Mouse (Mus musculus) limb, embryonic 10.5 days (tissue): Measurements from ENCODE around the gene Mrm2. TPM values are rescaled to one million over a fixed set of nuclear protein-coding genes. Genes with fewer than 3 reads are reported as not detected.
"Not testable (repeated sequence)": the region's sequence is repeated elsewhere in the genome, so short reads cannot be mapped to it uniquely, and the experiment has no call there.

Source experiments
- DNase-seq: peaks from one replicate; pipeline ENCODE4 v3.0.0-alpha.2; 2017; ENCODE audit warnings: low spot score
- H3K27ac ChIP-seq: fragments of 300-500 bp; sonication (generic); 2 replicates; pipeline ENCODE4 v1.5.1; 2016; ENCODE audit warnings: mild to moderate bottlenecking
- H3K27me3 ChIP-seq: fragments of 300-500 bp; sonication (generic); 2 replicates; pipeline ENCODE4 v1.6.1; 2016; ENCODE audit warnings: low read depth, mild to moderate bottlenecking; ENCODE audit not compliant: poor library complexity, severe bottlenecking
- H3K36me3 ChIP-seq: fragments of 300-500 bp; sonication (generic); 2 replicates; pipeline ENCODE4 v1.6.1; 2016; ENCODE audit warnings: mild to moderate bottlenecking, moderate library complexity
- H3K4me1 ChIP-seq: fragments of 300-500 bp; sonication (generic); 2 replicates; pipeline ENCODE4 v1.6.1; 2016
- H3K4me3 ChIP-seq: fragments of 300-500 bp; sonication (generic); 2 replicates; pipeline ENCODE4 v1.5.1; 2016; ENCODE audit warnings: mild to moderate bottlenecking, moderate library complexity
- H3K9me3 ChIP-seq: fragments of 300-500 bp; sonication (generic); replicated peaks from 2 replicates; pipeline ENCODE4 v1.6.1; 2016; ENCODE audit warnings: mild to moderate bottlenecking
- WGBS: fragments of 180-500 bp; shearing (Covaris S2); methylation state at CpG from one replicate; pipeline ENCODE4 v1.1.7; 2016; 5-methylcytosine and 5-hydroxymethylcytosine counted together
- polyA plus RNA-seq: library from polyadenylated mRNA; unstranded; fragments of >200 nt; fragmentation: Nextera tagmentation; extraction: Ambion mirVana; gene quantifications from 2 replicates; pipeline ENCODE4 v1.2.1, GENCODE M21; 2016

Mrm2 gene
- polyA plus RNA-seq: 22.2 and 24.1 TPM in 2 replicates

DNA sequence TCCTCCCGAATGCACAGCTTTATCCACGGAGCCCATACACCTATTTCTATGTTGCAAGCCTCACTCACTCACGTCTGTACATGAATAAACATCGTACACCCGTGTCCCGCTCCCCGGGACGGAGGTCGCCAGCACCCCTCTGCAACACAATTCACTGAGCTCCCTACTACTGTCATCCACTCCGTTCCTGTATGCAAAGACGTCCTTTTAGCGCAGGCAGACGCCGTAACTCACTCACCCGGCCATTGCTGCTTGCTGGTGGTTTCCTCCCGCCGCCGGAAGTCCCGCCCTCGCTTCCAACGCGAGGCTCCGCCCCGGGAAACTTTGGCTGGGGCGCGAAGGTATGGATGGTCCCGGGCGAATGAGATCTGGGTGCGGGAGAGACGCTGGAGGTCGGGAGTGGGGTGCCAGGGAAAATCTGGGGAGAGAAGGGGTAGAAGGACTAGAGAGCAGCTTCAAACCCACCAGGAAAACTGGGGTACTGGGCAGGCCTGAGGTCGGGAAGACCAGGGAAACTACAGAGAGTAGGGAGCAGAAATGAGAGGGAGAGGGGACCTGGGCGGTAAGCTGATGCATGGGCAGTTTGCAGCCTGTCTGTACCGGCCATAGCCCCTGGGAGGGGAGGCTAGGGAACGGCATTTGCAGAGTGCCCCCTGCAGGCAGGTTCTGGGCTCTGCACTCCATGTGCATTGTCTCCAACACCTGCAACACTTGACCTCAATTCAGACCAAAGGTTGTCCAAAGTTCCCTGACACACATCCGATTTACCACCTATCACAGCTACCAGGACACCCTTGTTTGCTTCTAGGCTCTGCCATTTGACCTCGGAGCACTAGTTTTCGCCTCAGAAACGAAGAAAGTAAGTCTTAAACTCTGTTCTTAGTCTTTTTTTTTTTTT lies at the start of gene Mrm2:
Gene Mrm2 (minus strand): TSS at position 284 of the 898 bp plus-strand sequence.
- Histone ChIP-seq H3K9me3 (no peaks in the 10 kb centered on the region), H3K27me3 (no peaks in the 10 kb centered on the region), H3K4me3 (peak within 1 kb of the TSS; percentile 75), H3K27ac (peak within 1 kb of the TSS; percentile 92), H3K4me1 (peaks cover 18% of the 10 kb centered on the region), H3K36me3 (peaks cover 50% of the 10 kb centered on the region)
- under 1% methylated on average over 39 of the region's 39 CpGs for WGBS
- peak; percentile 93 for DNase-seq

DNA sequence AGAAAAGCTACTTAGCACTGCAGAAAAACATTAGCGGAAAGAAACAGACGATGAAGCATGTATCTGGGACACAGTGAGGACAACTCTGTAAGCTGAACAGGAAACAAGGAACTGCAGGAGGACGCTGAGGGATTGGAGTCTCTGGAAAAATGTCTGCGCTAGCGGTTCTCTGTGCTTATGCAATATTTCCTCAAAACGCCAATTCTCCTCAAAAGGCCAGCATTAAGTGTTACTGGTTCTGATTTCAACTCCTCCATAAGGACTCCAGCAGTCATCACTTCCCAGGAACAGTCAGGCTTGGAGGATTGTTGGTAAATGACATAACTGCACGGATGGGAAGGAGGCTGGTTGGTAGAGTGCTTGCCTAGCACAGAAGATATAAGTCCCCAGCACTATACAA lies 49.5 kb upstream of the Mrm2 start:
- H3K27me3 ChIP-seq: no peaks in the 10 kb centered on the region
- H3K4me3 ChIP-seq: no peak overlapping the region
- peaks cover 10% of the 10 kb centered on the region; the same call in 1 of the 2 replicates for H3K36me3 ChIP-seq
- H3K4me1 ChIP-seq: peaks cover 14% of the 10 kb centered on the region
- no peak for DNase-seq
- H3K9me3 ChIP-seq: no peaks in the 10 kb centered on the region
- no peak overlapping the region for H3K27ac ChIP-seq
- 92% methylated on average over 7 of the region's 7 CpGs for WGBS

DNA sequence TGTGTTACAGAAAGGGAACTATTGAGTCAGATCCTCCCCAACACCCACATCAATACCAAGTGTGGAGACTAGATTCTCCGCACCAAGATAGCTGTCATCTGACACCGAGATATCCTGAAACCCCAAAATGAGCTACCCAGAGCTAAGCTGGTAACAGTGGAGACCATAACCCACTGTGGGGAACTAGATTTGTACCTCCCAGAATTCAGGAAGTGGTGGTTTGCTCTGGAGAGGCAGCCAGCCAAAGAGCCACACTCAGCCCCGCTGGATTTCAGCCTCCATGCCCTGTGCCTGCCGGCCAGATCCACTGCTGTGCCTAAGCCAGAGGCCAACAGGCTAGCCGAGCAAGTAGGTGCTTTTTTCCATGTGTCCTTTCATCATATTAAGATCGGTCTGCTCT lies 47.6 kb upstream of the Mrm2 start:
- peaks cover 15% of the 10 kb centered on the region for H3K4me1 ChIP-seq
- H3K27me3 ChIP-seq: no peaks in the 10 kb centered on the region
- 82% methylated on average over 6 of the region's 6 CpGs for WGBS
- peaks cover 10% of the 10 kb centered on the region; the same call in 1 of the 2 replicates for H3K36me3 ChIP-seq
- H3K4me3 ChIP-seq: no peak overlapping the region
- 0 out of 2 replicates have a peak overlapping the region, but pooled peaks have one; percentile 4 for H3K27ac ChIP-seq
- no peaks in the 10 kb centered on the region for H3K9me3 ChIP-seq
- DNase-seq: no peak

DNA sequence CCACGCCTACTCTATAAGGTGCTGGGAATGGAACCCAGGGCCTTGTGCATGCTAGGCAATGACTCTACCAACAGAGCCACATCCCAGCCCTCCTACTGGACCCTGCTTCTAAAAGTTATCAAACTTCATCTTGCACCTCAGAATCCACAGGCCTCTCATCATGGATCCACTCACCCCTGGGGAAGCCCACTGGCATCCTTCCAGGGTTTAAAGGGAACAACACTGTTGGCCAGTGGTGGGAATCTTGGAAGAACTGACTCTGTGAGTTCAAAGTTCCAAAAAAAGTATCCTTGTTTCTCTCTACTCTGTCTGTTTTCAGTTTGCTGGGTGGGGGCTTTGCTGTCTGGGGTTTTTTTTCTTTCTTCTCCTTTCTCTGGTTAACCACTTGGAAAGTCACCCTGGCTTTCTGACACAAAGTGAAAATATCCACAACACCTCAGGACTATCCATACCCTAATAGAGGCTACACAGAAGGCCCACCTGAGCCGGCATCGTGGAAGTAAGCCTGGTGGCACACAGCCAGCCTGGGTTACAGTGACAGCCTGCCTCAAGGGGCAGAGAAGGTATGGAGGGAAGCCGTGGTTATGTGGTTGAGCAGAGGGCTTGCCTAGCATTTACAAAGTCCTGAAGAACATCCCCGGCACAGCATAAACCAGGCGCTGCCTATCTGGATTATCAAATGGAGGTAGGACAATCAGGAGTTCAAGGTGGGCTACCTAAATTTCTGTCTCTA lies 46.6 kb upstream of the Mrm2 start:
- peaks cover 14% of the 10 kb centered on the region for H3K4me1 ChIP-seq
- no peak overlapping the region for H3K4me3 ChIP-seq
- H3K27me3 ChIP-seq: no peaks in the 10 kb centered on the region
- 95% methylated on average over 6 of the region's 6 CpGs for WGBS
- no peak overlapping the region for H3K27ac ChIP-seq
- no peak for DNase-seq
- H3K9me3 ChIP-seq: no peaks in the 10 kb centered on the region
- H3K36me3 ChIP-seq: peaks cover 10% of the 10 kb centered on the region; the same call in 1 of the 2 replicates

DNA sequence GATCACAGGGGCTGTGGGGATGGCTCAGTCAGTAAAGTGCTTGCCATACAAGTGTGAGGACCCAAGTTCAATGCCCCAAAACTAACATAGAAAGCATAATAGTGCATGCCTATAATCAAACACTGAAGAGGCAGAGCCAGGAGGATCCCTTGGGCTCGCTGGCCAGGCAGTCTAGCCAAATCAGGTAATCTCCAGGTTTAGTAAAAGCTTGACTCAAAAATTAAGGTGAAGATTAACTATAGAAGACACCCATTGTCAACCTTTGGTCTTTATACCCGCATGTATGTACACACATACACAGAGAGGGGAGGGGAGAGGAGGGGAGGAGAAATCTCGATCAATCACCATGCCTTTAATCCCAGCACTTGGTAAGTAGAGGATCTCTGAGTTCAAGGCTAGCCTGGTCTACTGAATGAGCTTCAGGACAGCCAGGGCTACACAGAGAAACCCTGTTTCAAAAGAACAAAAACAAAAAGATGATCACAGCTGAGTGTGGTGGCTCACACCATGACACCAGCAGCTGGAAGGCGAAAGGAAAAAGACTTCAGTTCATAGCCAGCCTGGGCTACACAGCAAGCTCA lies 43.6 kb upstream of the Mrm2 start:
- 92% methylated on average over 4 of the region's 4 CpGs for WGBS
- H3K36me3 ChIP-seq: peaks cover 7% of the 10 kb centered on the region; the same call in 1 of the 2 replicates
- DNase-seq: no peak

DNA sequence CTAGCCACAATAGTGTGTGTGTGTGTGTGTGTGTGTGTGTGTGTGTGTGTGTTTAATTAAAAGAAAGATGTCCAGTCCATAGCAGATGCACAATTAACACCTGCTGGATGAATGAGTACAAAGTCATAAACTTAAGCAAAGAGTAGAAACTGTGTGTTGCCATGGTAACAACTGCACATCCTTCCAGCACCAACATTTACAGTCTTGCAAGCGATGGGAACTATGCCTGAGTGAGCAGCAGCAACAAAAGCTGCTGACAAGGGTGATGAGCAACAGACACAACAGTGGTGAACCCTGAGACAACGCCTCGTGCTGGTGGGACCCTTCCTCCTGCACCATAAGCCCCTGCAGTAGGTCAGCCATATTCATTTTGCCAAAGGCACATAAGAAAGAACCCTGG lies 42.5 kb upstream of the Mrm2 start:
- 56% methylated on average over 3 of the region's 3 CpGs for WGBS
- Histone ChIP-seq H3K27ac (no peak overlapping the region), H3K36me3 (no peaks in the 10 kb centered on the region), H3K27me3 (no peaks in the 10 kb centered on the region), H3K4me3 (no peak overlapping the region), H3K9me3 (no peaks in the 10 kb centered on the region), H3K4me1 (peaks cover 24% of the 10 kb centered on the region)
- DNase-seq: no peak

More for the DNA sequence above, 43.6 kb upstream of the Mrm2 start:
- H3K9me3 ChIP-seq: no peaks in the 10 kb centered on the region
- H3K4me3 ChIP-seq: no peak overlapping the region
- H3K4me1 ChIP-seq: peaks cover 24% of the 10 kb centered on the region
- no peaks in the 10 kb centered on the region for H3K27me3 ChIP-seq
- no peak overlapping the region for H3K27ac ChIP-seq

DNA sequence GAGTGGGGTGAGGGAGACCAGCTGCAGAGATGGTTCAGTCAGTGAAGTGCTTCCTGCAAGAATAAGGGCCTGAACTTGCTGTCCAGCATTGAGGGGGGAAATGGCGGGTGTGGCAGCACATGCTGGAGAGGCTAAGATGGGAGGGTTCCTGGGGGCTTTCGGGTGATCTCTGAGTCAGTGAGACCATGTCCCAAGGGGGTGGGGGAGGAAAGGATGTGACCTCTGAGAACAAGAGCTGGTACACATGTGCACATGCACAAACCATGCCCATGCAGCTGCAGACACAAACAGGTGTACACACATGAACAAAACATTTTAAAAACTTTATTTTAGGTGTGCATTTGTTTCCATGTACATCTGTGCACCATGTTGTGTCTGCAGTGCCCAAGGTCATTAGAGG lies 42.0 kb upstream of the Mrm2 start:
- WGBS: 78% methylated on average over 2 of the region's 2 CpGs
- H3K4me3 ChIP-seq: no peak overlapping the region
- no peaks in the 10 kb centered on the region for H3K9me3 ChIP-seq
- H3K27ac ChIP-seq: no peak overlapping the region; the same call in 1 of the 2 replicates
- no peaks in the 10 kb centered on the region for H3K36me3 ChIP-seq
- no peaks in the 10 kb centered on the region for H3K27me3 ChIP-seq
- peaks cover 24% of the 10 kb centered on the region for H3K4me1 ChIP-seq
- no peak for DNase-seq

DNA sequence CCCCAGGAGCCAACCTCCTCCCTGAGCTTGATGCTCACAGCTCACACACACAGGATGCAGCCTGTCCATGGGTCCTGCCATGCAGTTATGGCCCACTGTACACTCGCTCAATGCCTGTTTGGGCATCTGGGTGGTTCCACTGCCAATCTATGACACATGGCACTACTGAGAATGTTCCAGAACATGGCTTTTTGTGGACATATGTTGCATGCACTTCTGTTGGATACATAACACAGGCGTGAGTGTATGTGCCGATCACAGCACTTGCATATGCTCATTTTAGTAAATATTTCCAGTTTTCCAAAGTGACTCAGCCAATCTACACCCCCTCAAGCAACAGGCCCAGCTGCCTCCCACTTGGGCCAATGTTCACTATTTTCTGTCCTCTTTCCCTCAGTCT lies 40.0 kb upstream of the Mrm2 start:
- no peak for DNase-seq
- no peak overlapping the region for H3K27ac ChIP-seq
- 97% methylated on average over 3 of the region's 3 CpGs for WGBS

DNA sequence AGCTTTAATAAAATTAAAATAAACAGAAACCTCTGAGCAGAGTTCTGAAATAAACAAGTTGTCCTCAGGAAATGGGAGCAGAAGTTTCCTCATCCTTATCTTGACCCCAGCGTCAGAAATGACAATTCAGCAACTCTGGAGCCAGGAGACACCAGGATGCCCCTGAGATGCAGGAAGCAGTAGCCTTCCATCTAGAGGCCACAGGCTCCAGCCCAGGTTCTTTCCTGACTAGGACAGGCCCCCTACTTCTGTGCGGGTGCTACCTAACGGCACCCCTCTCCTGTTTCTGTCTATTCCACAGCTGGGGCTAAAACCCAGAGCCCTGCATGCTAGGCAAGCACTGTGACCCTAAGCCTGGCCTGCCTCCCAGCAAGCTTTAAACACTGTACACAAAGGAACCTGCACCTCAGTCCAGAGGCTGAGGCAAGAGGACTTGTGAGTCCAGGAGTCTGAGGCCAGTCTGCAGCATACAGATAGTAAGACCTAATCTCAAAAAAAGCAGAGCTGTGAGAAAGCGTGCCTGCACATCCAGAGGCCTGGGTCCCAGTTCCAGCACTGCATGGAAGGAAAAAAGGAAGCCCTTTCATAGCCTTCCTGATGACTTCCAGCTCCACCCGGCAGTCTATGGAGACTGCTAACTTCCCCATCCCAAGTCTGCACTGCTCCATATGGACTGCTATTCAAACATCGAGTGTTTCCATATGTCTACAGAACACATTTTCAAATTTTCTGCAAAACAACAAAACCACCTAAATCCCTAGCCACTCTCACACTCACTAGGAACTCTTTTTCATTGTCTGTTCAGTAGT lies 39.0 kb upstream of the Mrm2 start:
- no peaks in the 10 kb centered on the region for H3K9me3 ChIP-seq
- peak overlapping the region; percentile 7; the same call in 1 of the 2 replicates for H3K27ac ChIP-seq
- peaks cover 24% of the 10 kb centered on the region for H3K4me1 ChIP-seq
- no peaks in the 10 kb centered on the region for H3K27me3 ChIP-seq
- no peak for DNase-seq
- no peak overlapping the region for H3K4me3 ChIP-seq
- 81% methylated on average over 6 of the region's 6 CpGs for WGBS
- H3K36me3 ChIP-seq: peaks cover 11% of the 10 kb centered on the region

More for the DNA sequence above, 40.0 kb upstream of the Mrm2 start:
- H3K27me3 ChIP-seq: no peaks in the 10 kb centered on the region
- H3K4me3 ChIP-seq: no peak overlapping the region
- no peaks in the 10 kb centered on the region for H3K9me3 ChIP-seq
- H3K4me1 ChIP-seq: peaks cover 24% of the 10 kb centered on the region
- H3K36me3 ChIP-seq: peaks cover 3% of the 10 kb centered on the region; the same call in 1 of the 2 replicates

DNA sequence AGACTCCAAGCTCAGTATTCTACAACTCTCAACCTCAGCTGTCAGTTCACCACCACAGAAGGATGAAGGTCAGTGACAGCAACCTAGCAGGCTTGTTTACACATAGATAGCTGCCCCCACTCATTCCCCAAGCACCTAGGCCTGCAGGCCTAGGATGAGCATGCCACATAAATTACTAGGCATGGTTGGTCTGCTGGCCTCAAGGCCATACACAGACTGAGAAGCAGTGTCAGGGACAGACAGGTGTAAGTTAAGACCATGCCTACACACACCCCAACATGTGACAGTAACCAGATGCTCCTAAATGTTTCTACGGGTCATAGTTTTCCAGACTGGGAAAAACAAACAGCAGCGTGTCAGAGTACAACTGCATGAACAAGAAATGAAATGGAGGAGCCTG lies 37.8 kb upstream of the Mrm2 start:
- Histone ChIP-seq H3K4me1 (peaks cover 24% of the 10 kb centered on the region), H3K9me3 (no peaks in the 10 kb centered on the region), H3K36me3 (peaks cover 18% of the 10 kb centered on the region), H3K27ac (no peak overlapping the region), H3K27me3 (no peaks in the 10 kb centered on the region), H3K4me3 (no peak overlapping the region)
- DNase-seq: no peak
- 90% methylated on average over 2 of the region's 2 CpGs for whole genome bisulfite sequencing

DNA sequence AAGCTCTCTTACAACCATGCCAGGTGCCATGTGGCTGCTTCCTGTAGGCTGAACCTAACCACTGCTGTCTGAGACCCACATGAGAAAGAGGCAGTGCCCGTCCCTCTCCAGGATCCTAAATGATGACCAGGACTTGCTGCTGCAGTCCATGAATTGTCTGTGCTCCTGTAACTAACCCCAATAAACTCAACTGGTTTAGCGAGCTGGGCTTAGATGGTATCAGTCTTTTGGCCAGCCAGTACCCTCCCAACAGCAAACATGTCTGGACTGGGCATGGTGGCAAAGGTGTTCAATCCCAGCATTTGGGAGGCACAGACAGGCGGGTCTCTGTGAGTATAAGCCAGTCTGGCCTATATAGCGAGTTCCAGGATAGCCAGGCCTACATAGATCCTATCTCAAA lies 37.2 kb upstream of the Mrm2 start:
- no peaks in the 10 kb centered on the region for H3K9me3 ChIP-seq
- H3K36me3 ChIP-seq: peaks cover 23% of the 10 kb centered on the region
- no peak for DNase-seq
- H3K4me3 ChIP-seq: no peak overlapping the region
- H3K4me1 ChIP-seq: peaks cover 19% of the 10 kb centered on the region
- H3K27ac ChIP-seq: no peak overlapping the region
- H3K27me3 ChIP-seq: no peaks in the 10 kb centered on the region
- 91% methylated on average over 4 of the region's 4 CpGs for WGBS

DNA sequence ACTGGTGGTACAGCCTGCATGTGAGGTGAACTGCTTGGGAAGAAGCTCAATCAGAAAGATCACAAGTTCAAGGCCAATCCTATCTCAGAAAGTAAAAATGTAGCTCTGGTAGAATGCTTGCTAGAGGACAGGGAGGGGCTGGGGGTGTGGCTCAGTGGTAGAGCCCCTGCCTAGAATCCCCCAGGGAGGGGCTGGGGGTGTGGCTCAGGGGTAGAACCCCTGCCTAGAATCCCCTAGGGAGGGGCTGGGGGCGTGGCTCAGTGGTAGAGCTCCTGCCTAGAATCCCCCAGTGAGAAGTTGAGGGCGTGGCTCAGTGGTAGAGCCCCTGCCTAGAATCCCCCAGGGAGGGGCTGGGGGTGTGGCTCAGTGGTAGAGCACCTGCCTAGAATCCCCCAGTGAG lies 36.4 kb upstream of the Mrm2 start:
- not testable (repeated sequence) for H3K27ac ChIP-seq, DNase-seq, H3K27me3 ChIP-seq, H3K9me3 ChIP-seq, H3K4me3 ChIP-seq
- peaks cover 12% of the 10 kb centered on the region for H3K4me1 ChIP-seq
- WGBS: 86% methylated on average over 2 of the region's 2 CpGs
- H3K36me3 ChIP-seq: peaks cover 27% of the 10 kb centered on the region
